Mouse (Mus musculus): ENCODE measurements around the gene Ntsr2. TPM values are rescaled to one million over a fixed set of nuclear protein-coding genes. Genes with fewer than 3 reads are reported as not detected.

Gene Ntsr2
- polyA plus RNA-seq, 1 experiment from 2014 or later = not detected

DNA sequence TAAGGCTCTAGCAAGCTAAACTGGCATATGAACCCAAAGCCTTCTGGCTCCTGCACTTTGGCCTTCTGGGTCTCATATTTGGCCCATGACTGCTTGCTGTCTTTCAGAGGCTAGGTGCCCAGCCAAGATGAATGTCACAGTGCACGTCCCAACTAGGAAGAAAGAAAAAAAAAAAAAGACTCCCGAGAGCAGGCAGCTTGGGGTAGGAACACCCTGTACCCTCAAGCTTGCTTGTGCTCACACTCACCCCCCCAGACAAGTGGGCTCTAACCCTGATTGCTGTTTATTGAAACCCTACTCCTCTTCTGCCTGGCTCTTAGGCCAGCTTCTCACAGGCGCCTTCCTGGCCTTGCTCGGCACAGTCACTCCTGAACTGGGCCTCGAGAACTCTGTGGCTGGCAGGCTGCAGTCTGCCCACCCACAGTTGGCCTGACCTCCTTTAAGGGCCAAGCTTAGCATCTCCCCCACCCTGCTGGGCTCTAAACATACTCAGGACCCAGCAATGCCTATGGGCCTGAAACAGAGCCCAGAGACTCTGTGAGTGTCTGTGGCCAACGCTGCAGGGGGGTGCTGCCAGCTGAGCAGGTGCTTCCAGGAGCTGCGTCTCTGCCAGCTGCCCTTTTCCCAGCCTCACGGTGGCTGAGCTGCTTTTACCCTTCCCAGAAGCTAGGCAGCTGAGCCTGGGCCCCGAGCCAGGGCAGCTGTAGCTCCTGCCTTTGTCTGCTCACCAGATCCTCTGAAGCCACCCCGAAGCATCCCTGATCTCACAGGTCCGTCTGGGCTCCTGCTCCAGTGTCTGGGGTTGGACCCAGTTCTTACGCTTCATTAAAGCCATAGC lies 9.5 kb upstream of the Ntsr2 start:
- Histone ChIP-seq H3K9me3 (ENCODE audit: control insufficient read depth, low read length) (no peaks in the 10 kb centered on the region), H3K27me3 (ENCODE audit: control insufficient read depth, insufficient read depth, low read length) (no peaks in the 10 kb centered on the region), H3K36me3 (ENCODE audit: control insufficient read depth, insufficient read depth, low read length) (no peaks in the 10 kb centered on the region), H3K9ac (ENCODE audit: low read length) (no peak overlapping the region), H3K4me3 (ENCODE audit: low read depth, low read length) (no peak overlapping the region), H3K27ac (replicated peaks) (no peak overlapping the region), H3K4me1 (replicated peaks; ENCODE audit: control insufficient read depth, insufficient read depth) (no peaks in the 10 kb centered on the region), H3K4me2 (replicated peaks; ENCODE audit: low read depth) (no peak overlapping the region)
- TF ChIP-seq CTCF (IDR thresholded peaks at IDR 0.05; ENCODE audit: low read depth) (no peak), EP300 (optimal IDR thresholded peaks at IDR 0.05) (no peak)
- 38% methylated on average over 12 of the region's 12 CpGs for WGBS
- ATAC-seq (ENCODE audit: low FRiP score, low TSS enrichment) (no peak), DNase-seq (ENCODE audit: low spot score) (no peak)

DNA sequence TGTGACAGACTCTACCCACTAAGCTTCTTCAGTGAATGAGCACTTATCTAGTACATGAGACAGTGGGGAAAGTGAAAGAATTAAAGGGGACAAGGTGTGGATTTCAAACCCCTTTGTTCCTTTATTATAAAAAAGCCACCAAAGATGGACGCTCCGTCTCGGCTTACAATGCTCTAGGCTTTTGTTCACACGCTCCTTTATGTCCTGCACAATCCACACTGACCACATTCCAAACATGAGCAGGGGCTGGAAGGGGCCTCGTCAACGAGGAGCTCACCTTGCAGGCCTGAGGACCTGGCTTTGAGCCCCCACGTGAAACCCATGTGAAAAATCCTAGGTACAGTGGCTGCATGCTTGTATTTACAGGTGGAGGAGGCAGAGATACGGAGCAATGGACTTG lies 8.5 kb upstream of the Ntsr2 start:
- Histone ChIP-seq H3K4me1 (replicated peaks; ENCODE audit: control insufficient read depth, insufficient read depth) (no peaks in the 10 kb centered on the region), H3K27ac (replicated peaks) (no peak overlapping the region), H3K4me2 (replicated peaks; ENCODE audit: low read depth) (no peak overlapping the region), H3K9me3 (ENCODE audit: control insufficient read depth, low read length) (no peaks in the 10 kb centered on the region), H3K27me3 (ENCODE audit: control insufficient read depth, insufficient read depth, low read length) (no peaks in the 10 kb centered on the region), H3K36me3 (ENCODE audit: control insufficient read depth, insufficient read depth, low read length) (no peaks in the 10 kb centered on the region), H3K9ac (ENCODE audit: low read length) (no peak overlapping the region), H3K4me3 (ENCODE audit: low read depth, low read length) (no peak overlapping the region)
- DNase-seq (ENCODE audit: low spot score) (no peak), ATAC-seq (ENCODE audit: low FRiP score, low TSS enrichment) (no peak)
- 52% methylated on average over 8 of the region's 8 CpGs for WGBS
- TF ChIP-seq EP300 (optimal IDR thresholded peaks at IDR 0.05) = no peak
- no peak for TF ChIP-seq CTCF (IDR thresholded peaks at IDR 0.05; ENCODE audit: low read depth)

DNA sequence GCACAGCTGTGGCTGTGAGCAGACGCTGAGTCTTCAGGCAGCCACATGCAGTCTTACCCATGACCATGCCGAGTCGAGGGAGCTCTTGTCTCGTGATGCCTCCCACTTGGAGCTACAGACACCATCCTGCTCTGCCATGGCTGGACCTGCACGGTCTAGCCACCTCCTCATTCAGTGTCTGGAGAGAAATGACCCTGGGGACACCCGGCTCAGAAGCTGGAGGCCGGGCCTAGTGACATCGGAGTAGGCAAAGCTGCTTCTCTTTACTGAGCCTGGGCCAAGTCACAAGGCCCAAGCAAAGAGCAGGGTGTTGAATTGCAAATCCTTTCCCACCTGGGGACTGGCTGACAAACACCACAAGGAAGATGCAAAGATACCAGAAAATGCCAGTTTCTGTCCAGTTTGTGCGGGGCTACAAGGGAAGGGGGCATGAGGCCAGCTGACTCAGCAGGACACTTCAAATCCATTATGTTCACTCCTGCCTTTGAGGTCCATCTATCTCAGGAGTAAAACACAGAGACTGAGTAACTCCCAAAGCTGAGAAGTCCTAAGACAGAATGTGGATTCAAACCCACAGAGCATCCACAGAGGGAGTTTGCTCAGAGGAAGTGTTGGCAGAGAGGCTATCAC lies 6.3 kb upstream of the Ntsr2 start:
- H3K4me1 ChIP-seq (replicated peaks; ENCODE audit: control insufficient read depth, insufficient read depth) = no peaks in the 10 kb centered on the region
- H3K4me3 ChIP-seq (ENCODE audit: low read depth, low read length) = no peak overlapping the region
- no peak overlapping the region for H3K4me2 ChIP-seq (replicated peaks; ENCODE audit: low read depth)
- ATAC-seq (ENCODE audit: low FRiP score, low TSS enrichment) (no peak), DNase-seq (ENCODE audit: low spot score) (no peak)
- no peak for TF ChIP-seq CTCF (IDR thresholded peaks at IDR 0.05; ENCODE audit: low read depth)
- TF ChIP-seq EP300 (optimal IDR thresholded peaks at IDR 0.05) = no peak
- H3K9ac ChIP-seq (ENCODE audit: low read length) = no peak overlapping the region
- WGBS = 51% methylated on average over 9 of the region's 9 CpGs
- H3K36me3 ChIP-seq (ENCODE audit: control insufficient read depth, insufficient read depth, low read length) = no peaks in the 10 kb centered on the region
- no peaks in the 10 kb centered on the region for H3K27me3 ChIP-seq (ENCODE audit: control insufficient read depth, insufficient read depth, low read length)
- no peaks in the 10 kb centered on the region for H3K9me3 ChIP-seq (ENCODE audit: control insufficient read depth, low read length)
- no peak overlapping the region for H3K27ac ChIP-seq (replicated peaks)

DNA sequence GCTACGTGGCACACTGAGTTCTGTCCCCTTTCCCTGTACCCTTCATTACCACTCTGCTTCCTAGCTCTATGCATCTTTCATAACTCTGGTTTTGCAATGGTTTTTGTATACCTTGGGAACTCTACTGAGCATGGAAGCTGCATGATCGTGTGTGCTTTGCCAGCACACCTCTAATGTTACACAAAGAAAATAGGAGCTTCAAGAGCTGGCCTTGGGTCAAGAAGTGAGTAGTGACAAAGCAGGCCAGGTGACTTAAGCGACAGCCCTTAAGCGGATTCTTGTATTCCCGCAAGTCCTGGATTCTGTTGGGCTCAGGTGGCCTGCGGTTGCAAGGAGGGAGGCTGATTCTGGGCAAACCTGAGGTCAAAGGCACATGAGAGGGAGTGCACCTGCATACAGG lies 4.9 kb upstream of the Ntsr2 start:
- no peak overlapping the region for H3K4me3 ChIP-seq (ENCODE audit: low read depth, low read length)
- ATAC-seq (ENCODE audit: low FRiP score, low TSS enrichment) = no peak
- DNase-seq (ENCODE audit: low spot score) = no peak
- no peaks in the 10 kb centered on the region for H3K9me3 ChIP-seq (ENCODE audit: control insufficient read depth, low read length)
- no peaks in the 10 kb centered on the region for H3K4me1 ChIP-seq (replicated peaks; ENCODE audit: control insufficient read depth, insufficient read depth)
- no peaks in the 10 kb centered on the region for H3K27me3 ChIP-seq (ENCODE audit: control insufficient read depth, insufficient read depth, low read length)
- H3K4me2 ChIP-seq (replicated peaks; ENCODE audit: low read depth) = no peak overlapping the region
- H3K27ac ChIP-seq (replicated peaks) = no peak overlapping the region
- 83% methylated on average over 6 of the region's 6 CpGs for WGBS
- no peak for TF ChIP-seq CTCF (IDR thresholded peaks at IDR 0.05; ENCODE audit: low read depth)
- H3K9ac ChIP-seq (ENCODE audit: low read length) = no peak overlapping the region
- H3K36me3 ChIP-seq (ENCODE audit: control insufficient read depth, insufficient read depth, low read length) = no peaks in the 10 kb centered on the region

DNA sequence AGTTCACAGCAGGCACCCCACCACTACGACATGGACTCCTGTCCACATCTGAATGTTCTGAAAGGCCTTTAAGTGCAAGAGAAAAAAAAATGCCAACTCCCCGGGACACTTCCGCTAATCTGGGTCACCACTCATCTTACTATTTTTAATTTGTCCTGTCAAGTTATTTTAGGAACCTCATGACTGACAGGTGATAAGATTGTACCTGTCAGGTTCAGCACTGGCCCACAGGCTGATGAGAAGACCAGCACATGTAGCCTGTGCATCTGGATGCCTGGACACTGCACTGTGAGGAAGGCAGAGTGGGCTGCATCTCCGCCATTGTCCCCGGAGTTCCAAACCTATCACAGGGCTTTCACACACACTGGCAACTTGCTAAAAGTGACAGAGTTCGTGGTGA lies 3.4 kb upstream of the Ntsr2 start:
- Histone ChIP-seq H3K4me2 (replicated peaks; ENCODE audit: low read depth) (no peak overlapping the region), H3K36me3 (ENCODE audit: control insufficient read depth, insufficient read depth, low read length) (no peaks in the 10 kb centered on the region), H3K4me3 (ENCODE audit: low read depth, low read length) (no peak overlapping the region), H3K4me1 (replicated peaks; ENCODE audit: control insufficient read depth, insufficient read depth) (no peaks in the 10 kb centered on the region), H3K27ac (replicated peaks) (no peak overlapping the region), H3K9ac (ENCODE audit: low read length) (no peak overlapping the region), H3K9me3 (ENCODE audit: control insufficient read depth, low read length) (no peaks in the 10 kb centered on the region), H3K27me3 (ENCODE audit: control insufficient read depth, insufficient read depth, low read length) (peaks cover 2% of the 10 kb centered on the region; the same call in 1 of the 2 replicates)
- ATAC-seq (ENCODE audit: low FRiP score, low TSS enrichment) (no peak), DNase-seq (ENCODE audit: low spot score) (no peak)
- TF ChIP-seq EP300 (optimal IDR thresholded peaks at IDR 0.05) = no peak
- no peak for TF ChIP-seq CTCF (IDR thresholded peaks at IDR 0.05; ENCODE audit: low read depth)
- WGBS = 80% methylated on average over 6 of the region's 6 CpGs

DNA sequence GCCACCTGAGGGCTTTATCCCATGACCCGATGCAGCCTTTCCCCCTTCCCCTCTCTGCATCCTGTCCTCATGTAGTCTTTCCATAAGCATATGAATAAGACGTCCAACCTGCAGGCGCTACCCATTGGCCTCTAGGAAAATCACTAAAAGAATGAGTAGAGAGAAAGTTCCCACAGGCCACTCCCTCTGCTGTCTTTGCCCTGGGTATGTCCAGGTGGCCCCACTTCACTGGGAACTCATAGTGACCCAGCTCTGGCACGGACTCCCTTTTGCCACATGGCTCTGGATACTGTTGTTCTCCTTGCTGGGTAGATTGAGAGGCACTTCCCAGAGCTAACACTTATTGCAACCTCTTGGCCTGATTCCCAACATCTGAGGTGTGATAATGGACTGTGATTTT lies 2.4 kb downstream of the Ntsr2 start:
- Histone ChIP-seq H3K36me3 (ENCODE audit: control insufficient read depth, insufficient read depth, low read length) (no peaks in the 10 kb centered on the region), H3K4me1 (replicated peaks; ENCODE audit: control insufficient read depth, insufficient read depth) (no peaks in the 10 kb centered on the region), H3K9me3 (ENCODE audit: control insufficient read depth, low read length) (no peaks in the 10 kb centered on the region), H3K4me3 (ENCODE audit: low read depth, low read length) (no peak overlapping the region), H3K9ac (ENCODE audit: low read length) (no peak overlapping the region), H3K27ac (replicated peaks) (no peak overlapping the region), H3K4me2 (replicated peaks; ENCODE audit: low read depth) (no peak overlapping the region), H3K27me3 (ENCODE audit: control insufficient read depth, insufficient read depth, low read length) (peaks cover 4% of the 10 kb centered on the region; the same call in 1 of the 2 replicates)
- 73% methylated on average over 4 of the region's 4 CpGs for WGBS
- DNase-seq (ENCODE audit: low spot score) (no peak), ATAC-seq (ENCODE audit: low FRiP score, low TSS enrichment) (no peak)
- TF ChIP-seq EP300 (optimal IDR thresholded peaks at IDR 0.05) (no peak), CTCF (IDR thresholded peaks at IDR 0.05; ENCODE audit: low read depth) (no peak)

Data from stomach, postnatal 0 days (tissue).